Mouse (Mus musculus): Measurements from ENCODE around the gene Catsperd.

DNA sequence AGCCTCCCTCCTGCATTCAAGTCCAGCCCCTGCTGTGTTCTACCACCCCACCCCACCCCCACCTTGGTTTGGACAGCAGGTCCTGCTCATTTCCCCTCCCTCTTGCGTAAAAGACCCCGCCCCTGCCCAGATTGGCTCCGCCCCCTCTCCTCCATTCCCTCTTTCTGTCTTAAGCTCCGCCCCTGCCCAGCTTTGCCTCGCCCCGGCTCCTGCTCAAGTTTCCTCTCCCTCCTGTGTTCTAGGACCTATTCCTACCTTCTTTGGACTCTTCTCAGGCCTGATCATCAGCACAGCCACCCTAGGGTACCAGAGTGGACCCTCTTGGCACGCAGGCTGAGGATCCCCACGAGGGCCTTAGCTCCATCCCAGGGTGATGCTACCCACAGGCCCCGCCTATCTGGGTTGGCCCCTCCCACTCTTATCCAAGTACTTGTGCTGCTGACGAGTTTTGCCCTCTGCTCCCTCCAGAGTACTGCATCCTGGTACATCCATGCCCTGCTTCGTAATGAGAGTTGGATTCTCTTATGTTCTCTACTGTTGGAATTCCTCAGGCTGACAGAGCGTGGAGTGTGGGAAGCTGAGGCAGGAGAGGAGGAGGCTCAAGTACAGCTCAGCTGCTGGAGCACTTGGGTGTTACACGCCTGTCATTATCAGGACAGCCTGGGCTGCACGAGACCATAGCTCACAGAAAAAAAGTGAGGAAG is 15.9 kb upstream of the Catsperd start:
- no peak for TF ChIP-seq GABPA (IDR thresholded peaks at IDR 0.05; ENCODE audit: insufficient replicate concordance, low read depth, low read length)
- TF ChIP-seq CTCF (conservative IDR thresholded peaks at IDR 0.05 in 1 of 2, IDR thresholded peaks at IDR 0.05 in 1 of 2; ENCODE audit: low read depth in 2 of 2, low read length in 2 of 2): no peak
- TF ChIP-seq NRF1 (IDR thresholded peaks at IDR 0.05; ENCODE audit: low read depth, low read length): no peak
- no peak for TF ChIP-seq ZNF384 (IDR thresholded peaks at IDR 0.05; ENCODE audit: low read depth, low read length)
- TF ChIP-seq EP300 (IDR thresholded peaks at IDR 0.05; ENCODE audit: low read length): no peak
- TF ChIP-seq POLR2A (IDR thresholded peaks at IDR 0.05; ENCODE audit: low read depth, low read length): no peak
- no peak for TF ChIP-seq CHD2 (IDR thresholded peaks at IDR 0.05; ENCODE audit: low read length)
- no peak for TF ChIP-seq PAX5 (IDR thresholded peaks at IDR 0.05; ENCODE audit: low read length)
